Mouse (Mus musculus) MEL (cell line): ENCODE measurements at regions not wholly inside any gene's neighbourhood (a gene's known extent, or its start where the extent isn't known, plus 50 kb on each side); places are given as distances from the start of the nearest gene placed in this dataset.

Source experiments
- CHD2 ChIP-seq: IDR thresholded peaks from 2 replicates; pipeline ENCODE4 v1.6.1; 2011; ENCODE audit warnings: low read length, improper control_type of control experiment
- ELF1 ChIP-seq: IDR thresholded peaks from 2 replicates; pipeline ENCODE4 v1.6.1; 2014; ENCODE audit warnings: low read depth, mild to moderate bottlenecking, inconsistent platforms, low read length, improper control_type of control experiment, moderate library complexity
- ETS1 ChIP-seq: IDR thresholded peaks from 2 replicates; pipeline ENCODE4 v1.6.1; 2012; ENCODE audit warnings: low read depth, mild to moderate bottlenecking, inconsistent platforms, low read length, improper control_type of control experiment, moderate library complexity
- GABPA ChIP-seq: IDR thresholded peaks from 2 replicates; pipeline ENCODE4 v1.6.1; 2012; ENCODE audit warnings: low read depth, mild to moderate bottlenecking, inconsistent platforms, low read length, improper control_type of control experiment, moderate library complexity
- GATA1 ChIP-seq: IDR thresholded peaks from 2 replicates; pipeline ENCODE4 v1.6.1; 2011; ENCODE audit warnings: low read depth, low read length, improper control_type of control experiment
- KAT2A ChIP-seq: conservative IDR thresholded peaks from 2 replicates; pipeline ENCODE4 v1.6.1; 2012; ENCODE audit warnings: low read depth, low read length, improper control_type of control experiment, inconsistent platforms
- POLR2AphosphoS2 ChIP-seq: IDR thresholded peaks from 2 replicates; pipeline ENCODE4 v1.6.1; 2011; ENCODE audit warnings: low read length, improper control_type of control experiment
- SMC3 ChIP-seq: IDR thresholded peaks from 2 replicates; pipeline ENCODE4 v1.6.1; 2011; ENCODE audit warnings: low read depth, low read length, improper control_type of control experiment
- TAL1 ChIP-seq: IDR thresholded peaks from 2 replicates; pipeline ENCODE4 v1.6.1; 2012; ENCODE audit warnings: mild to moderate bottlenecking, inconsistent platforms, low read length, moderate library complexity, mixed read lengths
- TCF12 ChIP-seq: IDR thresholded peaks from 2 replicates; pipeline ENCODE4 v1.6.1; 2014; ENCODE audit warnings: low read depth, mild to moderate bottlenecking, inconsistent platforms, low read length, improper control_type of control experiment, moderate library complexity
- USF1 ChIP-seq: IDR thresholded peaks from 2 replicates; pipeline ENCODE4 v1.6.1; 2014; ENCODE audit warnings: low read depth, mild to moderate bottlenecking, inconsistent platforms, low read length, improper control_type of control experiment, moderate library complexity
- ZMIZ1 ChIP-seq: IDR thresholded peaks from 2 replicates; pipeline ENCODE4 v1.6.1; 2012; ENCODE audit warnings: low read depth, mild to moderate bottlenecking, inconsistent platforms, low read length, improper control_type of control experiment, moderate library complexity
- ZNF384 ChIP-seq: IDR thresholded peaks from 2 replicates; pipeline ENCODE4 v1.6.1; 2012; ENCODE audit warnings: low read depth, mild to moderate bottlenecking, inconsistent platforms, low read length, improper control_type of control experiment

- no peak for TF ChIP-seq USF1
- no peak for TF ChIP-seq TCF12
- TF ChIP-seq TAL1 = no peak
- no peak for TF ChIP-seq GABPA
- no peak for TF ChIP-seq ZNF384
- no peak for TF ChIP-seq GATA1
- no peak for TF ChIP-seq POLR2AphosphoS2
- no peak for TF ChIP-seq KAT2A
- no peak for TF ChIP-seq ZMIZ1
- TF ChIP-seq ELF1 = no peak
- TF ChIP-seq CHD2 = no peak
- TF ChIP-seq SMC3 = no peak
- no peak for TF ChIP-seq ETS1
These were observed 228.7 kb downstream of the Fat4 start for GRCm38 (mm10) chr3:39115441-39115840.
